Mouse (Mus musculus) left cerebral cortex, postnatal 4 days (tissue): ENCODE data around the gene Plekhh2. TPM values are rescaled to one million over a fixed set of nuclear protein-coding genes. Genes with fewer than 3 reads are reported as not detected.

ENCODE experiments used
- DNase-seq: peaks from one replicate; pipeline ENCODE4 v3.0.0-alpha.2; 2022
- intact Hi-C: fragments of 180-260 bp; cut with DNase I; formaldehyde crosslinking; loops from one replicate; pipeline ENCODE4 v1.15.1; 2025
- total RNA-seq, 2 experiments: library from RNA; stranded (reverse); gene quantifications; 2 replicates each; pipeline ENCODE4 v1.2.3; 2021

The Plekhh2 gene
- total RNA-seq, 2 experiments from 2014 or later: 3.9 to 4.7 TPM

DNA sequence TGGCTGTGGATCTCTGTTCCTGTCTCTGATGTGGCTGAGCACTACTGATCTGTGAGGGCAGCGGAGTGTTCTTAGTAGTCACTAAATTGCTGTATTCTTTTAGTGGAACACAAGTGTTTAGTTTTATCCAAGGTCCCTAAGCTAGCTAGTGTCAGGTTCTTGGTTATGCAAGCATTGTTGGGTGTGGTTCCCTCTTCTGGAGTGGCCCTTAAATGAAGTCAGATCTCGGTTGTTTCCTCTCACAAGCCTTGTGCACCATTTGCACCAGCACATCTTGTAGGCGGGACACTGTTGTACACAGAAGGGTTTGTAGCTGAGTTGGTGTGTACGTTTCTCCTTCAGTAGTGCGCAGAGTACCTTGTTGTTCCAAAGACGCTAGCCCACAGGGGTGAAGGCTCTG, 126.3 kb downstream of the Plekhh2 start:
- intact Hi-C loops: no loop called here
- no peak for DNase-seq

DNA sequence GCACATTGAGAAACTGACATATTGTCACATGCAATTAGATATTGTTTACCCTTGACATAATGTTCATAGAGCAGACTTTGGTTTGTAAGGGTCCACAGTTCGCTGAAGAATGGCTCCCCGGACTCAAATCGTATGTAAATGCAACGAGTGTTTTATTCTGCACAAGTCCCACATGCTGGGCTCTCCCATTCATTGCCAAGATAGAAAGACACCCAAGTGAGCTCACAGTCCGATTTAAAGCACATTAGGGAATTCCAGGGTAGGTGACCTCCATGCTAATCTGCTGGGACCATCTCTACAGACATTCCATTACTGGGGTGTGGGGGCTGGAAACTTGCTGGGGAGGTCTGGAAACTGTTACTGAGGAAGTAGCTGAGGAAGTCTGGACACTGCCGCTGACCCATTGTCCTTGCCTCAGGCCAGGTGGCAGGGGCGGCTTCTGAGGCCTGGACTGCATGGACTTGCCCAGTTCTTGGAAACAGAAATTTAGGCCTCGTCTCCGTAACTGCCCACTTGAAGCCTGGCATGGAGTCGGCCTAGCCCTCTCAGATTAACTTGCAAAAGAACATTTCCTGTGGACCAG, 128.2 kb downstream of the Plekhh2 start:
- intact Hi-C loops: no loop called here
- no peak for DNase-seq

DNA sequence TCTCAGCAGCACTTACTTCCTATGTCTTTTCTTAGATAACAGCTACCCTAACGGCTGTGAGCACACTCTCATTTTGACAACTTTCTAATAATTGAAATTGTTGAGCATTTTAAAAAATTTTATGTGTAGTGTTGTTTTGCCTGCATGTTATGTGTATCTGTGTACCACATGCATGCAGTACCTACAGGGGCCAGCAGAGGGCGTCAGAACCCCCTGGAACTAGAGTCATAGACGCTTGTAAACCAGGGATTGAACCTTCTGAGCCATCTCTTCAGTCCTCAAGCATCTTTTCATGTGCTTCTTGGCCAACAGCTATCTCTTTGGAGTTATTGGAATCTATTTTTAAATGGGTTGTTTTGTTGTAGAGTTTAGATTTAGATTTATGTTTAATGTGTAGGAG, 130.2 kb downstream of the Plekhh2 start:
- intact Hi-C loops: no loop called here
- peak; percentile 62 for DNase-seq

DNA sequence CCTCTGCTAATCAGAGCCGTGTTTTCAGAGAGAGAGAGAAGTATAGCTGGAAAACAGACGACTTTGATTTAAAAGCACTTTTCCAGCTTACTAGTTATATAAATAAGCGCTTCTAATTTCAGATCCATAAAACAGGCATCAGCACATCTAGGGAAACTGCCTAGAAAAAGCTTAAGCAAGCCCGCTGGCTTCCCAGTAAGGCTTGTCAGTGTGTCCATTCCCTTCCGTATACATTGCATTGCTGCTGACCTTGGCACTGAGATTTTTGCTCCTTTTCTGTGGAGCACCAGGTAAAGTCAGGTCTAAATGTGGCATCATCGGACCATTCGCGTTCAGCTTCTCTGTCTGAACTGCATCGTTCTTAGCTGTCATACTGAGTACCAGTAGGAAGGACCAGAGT, 130.6 kb downstream of the Plekhh2 start:
- intact Hi-C loops: no loop called here
- no peak for DNase-seq

DNA sequence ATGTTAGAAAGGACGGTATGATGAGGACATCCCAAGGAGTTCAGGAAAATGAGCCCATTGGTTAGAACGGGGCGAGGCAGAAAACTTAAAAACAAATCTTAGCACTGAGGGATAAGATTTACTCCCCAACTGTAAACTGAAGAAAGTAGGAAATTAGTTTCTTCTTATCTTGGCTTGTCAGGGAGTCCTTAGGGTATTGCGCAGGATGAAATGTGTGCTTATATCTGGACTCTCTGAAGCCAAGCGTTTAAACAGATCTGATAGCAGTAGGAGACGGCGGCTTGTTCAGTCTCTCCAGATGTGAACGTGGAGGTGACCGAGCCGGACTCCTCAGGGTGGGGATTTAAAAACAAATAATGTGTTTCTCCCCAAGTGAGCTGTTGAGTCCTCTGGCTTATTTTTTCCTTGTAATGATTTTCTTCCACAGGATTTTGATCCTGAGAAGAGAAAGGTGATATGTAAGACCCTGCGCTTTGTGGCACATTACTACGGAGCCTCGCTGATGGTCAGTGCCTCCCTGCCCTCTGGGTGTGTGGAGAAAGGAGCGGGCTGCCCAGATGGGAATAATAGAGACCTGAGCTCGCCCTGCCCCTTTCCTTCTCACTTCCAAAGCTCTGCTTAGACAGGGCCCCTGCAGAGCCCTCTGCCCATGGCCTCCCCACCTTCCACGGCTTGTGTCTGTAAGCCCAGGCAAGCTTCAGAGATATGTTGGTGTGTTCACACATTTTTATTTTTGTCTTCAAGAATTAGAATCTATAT, 132.8 kb downstream of the Plekhh2 start:
- intact Hi-C loops: no loop called here
- DNase-seq: no peak

DNA sequence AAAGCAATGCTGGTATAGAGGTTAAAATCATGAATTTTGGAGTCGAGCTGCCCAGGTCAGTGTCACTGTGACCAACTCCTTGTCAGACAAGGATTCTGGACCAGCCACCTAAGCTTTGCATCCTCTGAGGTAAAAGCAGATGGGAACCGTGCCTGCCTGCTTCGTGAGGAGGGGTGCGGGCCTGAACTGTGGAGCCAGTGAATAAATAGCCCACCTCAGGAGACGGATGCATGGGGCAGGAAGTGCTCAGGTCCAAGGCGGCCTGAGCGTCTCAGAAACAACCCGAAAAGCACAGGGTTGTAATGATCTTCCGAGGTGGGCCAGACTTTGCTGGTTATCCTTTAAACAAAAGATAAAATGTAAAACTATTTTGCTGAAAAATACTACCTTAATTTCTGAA, 133.4 kb downstream of the Plekhh2 start:
- intact Hi-C loops: no loop called here
- DNase-seq: no peak

DNA sequence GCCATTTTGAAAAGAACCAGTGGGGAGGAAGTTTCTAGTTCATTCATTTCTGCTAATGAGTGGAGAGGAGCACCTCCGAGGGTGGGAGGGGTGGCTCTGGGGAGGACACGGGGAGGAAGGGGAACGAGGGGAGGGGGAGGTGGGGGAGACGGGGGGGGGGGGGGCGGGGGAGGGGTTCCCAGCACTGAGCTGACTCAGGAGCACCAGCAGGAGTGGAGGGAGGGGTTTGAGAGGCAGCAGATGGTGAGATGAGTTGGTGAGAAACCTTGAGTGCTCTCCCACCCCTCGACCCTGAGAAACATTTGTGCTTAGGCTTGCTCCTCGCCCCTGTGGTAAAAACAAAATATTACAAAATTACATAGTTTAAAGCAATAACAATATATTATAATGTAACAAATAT, 134.2 kb downstream of the Plekhh2 start:
- DNase-seq: no peak
- intact Hi-C loops: no loop called here

DNA sequence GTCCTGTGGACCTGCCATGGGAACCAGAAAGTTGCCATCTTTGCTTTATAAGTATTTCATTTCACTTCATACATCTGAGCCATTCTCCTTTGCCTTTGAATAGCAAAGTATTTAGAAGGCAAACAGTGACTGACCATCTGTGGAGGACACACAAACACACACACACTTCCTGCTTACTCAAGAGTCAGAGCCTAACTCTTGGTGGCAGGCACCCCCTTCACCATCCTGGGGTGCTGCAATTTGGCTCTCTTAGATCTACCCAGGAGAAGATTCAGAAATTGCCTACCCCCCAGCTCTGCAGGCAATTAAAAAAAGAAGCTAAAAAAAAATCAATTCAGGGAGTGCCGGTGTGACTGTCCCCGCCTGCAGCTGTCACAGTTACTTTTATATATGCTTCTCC, 134.8 kb downstream of the Plekhh2 start:
- intact Hi-C loops: no loop called here
- DNase-seq: no peak

DNA sequence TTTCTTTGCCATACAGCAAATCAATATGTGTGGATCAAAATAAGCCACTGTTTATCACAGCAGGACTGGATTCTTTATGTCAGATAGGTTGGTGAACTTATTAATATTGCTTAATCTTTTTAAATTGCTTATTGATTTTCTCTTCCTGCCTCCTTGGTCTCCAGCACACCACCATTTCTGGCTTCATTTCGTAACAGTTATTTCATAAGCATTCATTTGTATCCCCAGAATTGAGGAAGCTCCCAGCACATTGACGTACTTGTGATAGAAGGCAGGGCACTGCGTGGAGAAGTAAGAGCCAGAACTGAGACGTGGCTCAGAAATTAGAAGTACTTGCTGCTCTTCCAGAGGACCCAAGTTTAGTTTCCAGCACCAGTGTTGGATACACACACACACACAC, 135.9 kb downstream of the Plekhh2 start:
- no peak for DNase-seq
- intact Hi-C loops: no loop called here

DNA sequence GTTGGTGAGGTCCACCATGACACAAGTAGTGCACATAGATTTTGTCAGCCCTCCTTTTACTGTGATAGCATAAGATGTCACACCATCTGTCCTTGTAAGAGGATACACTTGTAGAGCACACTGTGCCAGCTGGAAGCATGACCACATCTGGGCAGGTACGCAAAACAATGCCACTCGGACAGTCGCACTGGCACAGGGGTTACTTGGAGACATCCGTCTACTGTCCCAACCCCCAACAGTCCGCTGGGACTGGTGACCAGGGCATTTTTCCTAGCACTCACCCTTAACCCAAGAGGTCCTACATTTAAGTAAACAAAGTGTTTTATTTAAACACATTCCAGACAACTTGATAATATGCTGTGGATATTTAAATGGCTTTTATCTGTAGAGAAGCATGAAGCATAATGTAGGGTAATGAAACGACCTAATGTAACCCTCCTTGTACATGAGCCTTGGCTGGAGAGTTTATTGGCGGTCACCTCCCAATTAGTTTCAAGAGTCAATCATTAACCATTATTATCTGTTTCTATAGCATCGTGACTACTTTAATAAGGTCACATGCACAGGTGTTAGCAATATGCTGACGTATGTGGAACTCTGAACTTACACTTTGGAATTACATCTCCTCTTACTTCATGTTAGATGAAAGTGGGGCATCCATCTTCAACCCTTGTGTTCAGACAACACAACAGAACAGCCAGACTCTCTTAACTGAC, 138.8 kb downstream of the Plekhh2 start:
- no peak for DNase-seq
- intact Hi-C loops: no loop called here

DNA sequence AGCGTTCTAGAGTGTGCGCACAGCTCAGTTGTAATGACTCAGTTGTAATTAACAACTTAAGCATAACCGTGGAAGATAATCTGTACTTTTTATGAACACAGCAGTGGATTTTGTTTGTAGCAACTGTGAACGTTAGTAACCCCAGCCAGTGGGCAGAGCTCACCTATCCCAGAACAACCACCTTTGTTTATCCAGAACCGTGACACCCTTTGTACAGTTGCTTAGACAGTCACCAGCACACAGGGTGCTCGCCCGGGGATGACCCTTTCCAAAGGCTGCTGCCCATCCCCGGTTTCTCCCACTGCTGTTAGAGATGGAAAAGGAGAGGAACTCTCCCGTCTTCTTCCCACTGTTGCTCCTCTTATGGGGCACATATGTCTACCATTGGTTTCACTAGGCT, 141.8 kb downstream of the Plekhh2 start:
- no peak for DNase-seq

DNA sequence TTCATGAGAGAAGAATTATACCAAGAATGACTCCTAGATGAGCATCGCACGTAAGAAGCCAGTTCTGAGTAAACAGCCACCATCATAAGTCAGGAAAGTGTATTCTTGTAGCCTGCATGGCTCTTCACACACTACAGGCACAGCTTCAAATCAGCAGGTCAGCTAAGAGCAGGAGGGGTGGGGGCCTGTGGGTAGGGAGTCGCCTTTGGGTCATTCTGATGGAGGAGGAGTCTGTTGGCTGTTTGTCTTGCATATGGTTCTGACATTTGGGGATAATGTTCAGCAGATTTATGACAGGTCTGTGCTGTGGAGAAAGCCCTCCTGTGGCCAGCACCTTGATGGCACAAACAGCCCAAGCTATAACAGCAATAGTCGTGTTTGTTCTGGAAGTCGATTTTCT, 144.5 kb downstream of the Plekhh2 start:
- intact Hi-C loops: no loop called here
- DNase-seq: no peak

More for the DNA sequence above, 141.8 kb downstream of the Plekhh2 start:
- intact Hi-C loops: no loop called here

DNA sequence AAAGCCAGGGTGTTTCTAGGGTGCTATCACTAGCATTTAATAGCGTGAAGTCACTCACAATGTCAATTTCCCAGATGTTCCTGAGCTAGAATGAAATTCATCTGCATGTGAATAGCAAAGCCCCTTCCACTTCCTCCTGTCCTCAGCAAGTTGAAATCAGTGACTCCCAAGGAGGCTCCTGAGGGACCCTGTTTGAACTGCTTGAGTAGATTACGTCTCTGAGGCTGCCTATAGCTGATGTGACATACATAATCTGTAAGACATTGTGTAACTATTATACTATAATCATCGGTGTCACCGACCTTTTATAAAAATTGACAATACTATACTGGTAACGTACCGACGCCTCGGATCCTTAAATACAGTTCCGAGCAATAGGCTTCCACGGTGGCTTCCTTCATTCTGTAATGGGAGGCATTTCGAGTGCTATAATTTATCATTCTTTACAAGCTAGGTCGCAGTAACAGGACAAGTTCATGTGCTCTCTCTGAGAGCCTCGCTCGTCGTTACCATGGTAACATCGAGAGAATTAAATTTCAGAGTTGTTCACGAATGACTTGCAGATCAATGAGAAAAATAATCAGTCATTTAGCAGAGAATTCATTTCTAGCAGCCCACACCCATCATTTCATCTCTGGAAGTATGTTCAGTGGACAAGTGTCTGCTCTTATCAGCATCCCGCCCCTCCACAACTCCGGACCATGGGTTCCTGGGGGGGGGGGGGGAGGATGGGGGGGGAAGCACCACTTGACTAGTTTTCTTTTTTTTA, 145.1 kb downstream of the Plekhh2 start:
- intact Hi-C loops: no loop called here
- no peak for DNase-seq

DNA sequence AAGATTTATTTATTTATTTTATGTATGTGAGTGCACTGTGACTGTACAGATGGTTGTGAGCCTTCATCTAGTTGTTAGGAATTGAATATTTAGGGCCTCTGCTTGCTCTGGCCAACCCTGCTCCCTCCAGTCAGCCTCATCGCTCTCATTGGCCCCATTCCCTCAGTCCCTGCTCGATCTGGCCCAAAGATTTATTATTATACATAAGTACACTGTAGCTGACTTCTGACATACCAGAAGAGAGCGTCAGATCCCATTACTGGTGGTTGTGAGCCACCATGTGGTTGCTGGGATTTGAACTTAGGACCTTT, 145.7 kb downstream of the Plekhh2 start:
- intact Hi-C loops: no loop called here
- no peak for DNase-seq

DNA sequence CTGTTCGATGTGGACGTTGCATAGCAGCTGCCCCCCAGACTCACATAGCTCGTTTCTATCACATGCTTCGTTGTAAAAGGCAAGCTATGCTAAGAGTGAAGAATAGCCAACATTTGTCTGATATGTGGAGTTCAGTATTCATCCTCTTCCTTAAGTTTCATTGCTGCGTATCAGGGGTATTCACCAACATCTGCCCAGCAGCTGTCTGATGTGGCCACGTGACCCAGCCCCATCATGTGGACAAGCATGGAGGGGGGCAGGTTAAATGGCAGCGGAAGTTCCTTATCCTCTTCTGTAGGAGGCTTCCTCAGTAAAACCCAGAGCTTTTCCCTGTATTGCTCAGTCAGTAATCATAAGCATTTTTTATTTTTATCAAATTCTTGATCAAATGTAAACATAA, 146.1 kb downstream of the Plekhh2 start:
- intact Hi-C loops: no loop called here
- no peak for DNase-seq

DNA sequence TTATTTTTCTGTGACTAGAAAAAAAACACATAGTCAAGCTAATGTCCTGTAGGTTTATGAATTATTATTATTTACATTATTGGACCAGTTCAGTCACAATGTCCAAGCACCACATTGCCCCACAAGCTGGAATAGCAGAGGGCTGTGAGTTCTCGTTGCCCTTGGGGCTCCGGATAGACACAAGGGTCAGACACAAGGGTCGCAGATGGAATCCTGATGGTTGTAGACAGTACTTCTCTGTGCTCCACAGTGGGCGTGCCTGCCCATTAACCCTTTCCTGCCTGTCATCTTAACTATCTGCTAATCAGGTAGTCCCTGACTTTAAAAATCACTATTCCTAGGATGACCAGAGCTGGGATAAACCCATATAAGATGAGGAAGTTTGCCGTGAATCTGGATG, 146.5 kb downstream of the Plekhh2 start:
- no peak for DNase-seq
- intact Hi-C loops: no loop called here

DNA sequence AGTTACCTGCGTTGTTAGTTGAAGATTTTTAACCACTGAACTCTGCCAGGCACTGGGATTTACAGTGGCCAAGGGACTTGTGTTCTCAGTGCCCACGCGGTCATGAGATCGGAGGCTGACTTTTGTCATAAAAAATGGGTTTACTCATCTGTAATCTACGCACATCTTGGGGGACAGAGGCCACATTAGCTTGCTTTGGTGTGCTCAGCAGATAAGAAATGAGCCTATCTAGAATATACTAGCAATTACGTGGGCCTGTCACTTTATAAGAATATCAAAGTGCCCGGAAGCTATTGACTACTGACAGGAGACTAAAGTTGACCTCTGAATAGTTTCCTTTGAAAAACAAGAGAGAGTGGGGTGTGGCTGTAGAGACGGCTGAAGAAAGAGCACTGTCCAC, 147.3 kb downstream of the Plekhh2 start:
- intact Hi-C loops: no loop called here
- no peak for DNase-seq

DNA sequence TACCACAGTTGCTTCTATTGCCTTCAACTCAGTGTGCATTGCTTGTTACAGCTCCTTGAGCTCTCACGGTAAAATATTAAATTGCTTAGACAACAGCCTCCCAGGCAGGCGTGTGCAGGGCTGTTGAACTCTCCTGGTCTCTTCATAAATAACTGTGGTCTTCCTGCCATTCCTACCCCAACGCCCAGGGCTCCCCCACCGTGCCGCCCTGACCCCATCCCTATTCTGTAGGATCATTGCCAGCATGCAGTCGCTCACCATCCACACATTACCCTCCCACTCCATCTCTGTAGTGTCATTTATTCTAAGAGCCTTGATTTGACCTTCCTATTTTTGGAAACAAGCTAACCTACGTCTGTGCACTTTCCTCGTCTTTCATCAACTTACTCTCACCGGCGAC, 153.4 kb downstream of the Plekhh2 start:
- no peak for DNase-seq
- intact Hi-C loops: no loop called here

DNA sequence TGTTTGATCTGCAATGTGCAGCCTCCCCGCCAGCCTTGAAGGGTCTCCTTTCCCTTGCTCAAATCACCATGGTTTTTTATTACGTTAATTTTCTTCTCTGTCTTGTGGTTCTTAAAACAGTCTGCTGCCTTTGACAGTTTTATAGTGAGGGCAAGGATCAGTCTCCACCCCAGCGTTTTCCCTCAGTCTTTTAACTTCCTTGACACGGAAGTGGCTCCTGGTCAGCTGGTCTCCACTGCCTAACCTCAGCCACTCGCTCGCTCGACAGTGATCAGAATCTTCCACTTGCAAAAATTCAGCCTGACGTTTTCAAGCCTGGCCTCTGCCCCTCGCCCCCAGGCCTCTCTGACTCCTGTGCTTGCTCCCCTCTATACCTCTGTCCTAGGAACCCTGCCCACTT, 154.0 kb downstream of the Plekhh2 start:
- intact Hi-C loops: no loop called here
- no peak for DNase-seq

DNA sequence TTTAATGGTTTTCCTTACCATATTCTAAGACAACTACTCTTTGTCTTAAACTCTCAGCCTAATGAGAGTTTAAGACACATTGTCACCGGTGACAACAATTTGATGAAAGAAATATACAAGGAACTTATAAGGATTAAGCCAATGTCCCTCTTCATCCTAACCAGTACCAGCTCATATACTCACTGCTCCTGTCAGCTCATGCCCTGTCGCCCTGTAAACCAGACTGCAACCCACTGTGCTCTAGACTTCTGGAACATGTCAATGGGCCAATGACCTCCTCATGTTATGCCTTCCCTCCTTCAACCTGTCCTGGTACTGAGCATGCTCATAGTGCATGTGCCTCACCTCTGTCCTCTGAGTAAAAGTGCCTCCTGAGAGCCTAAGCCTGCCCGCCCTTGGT, 156.2 kb downstream of the Plekhh2 start:
- intact Hi-C loops: no loop called here
- DNase-seq: no peak
